Mouse (Mus musculus) ES-Bruce4 (cell line): Measurements from ENCODE around the gene Crybb3.
"Not testable (repeated sequence)": the region's sequence is repeated elsewhere in the genome, so short reads cannot be mapped to it uniquely, and the experiment has no call there.

ENCODE experiments used
- CTCF ChIP-seq: IDR thresholded peaks from one replicate; pipeline ENCODE4 v1.8.1; 2011; ENCODE audit warnings: low read depth, low read length
- EP300 ChIP-seq: IDR thresholded peaks from 2 replicates; pipeline ENCODE4 v1.6.1; 2011; ENCODE audit warnings: low read depth, low read length; ENCODE audit not compliant: insufficient read depth
- POLR2A ChIP-seq: IDR thresholded peaks from one replicate; pipeline ENCODE4 v1.8.1; 2011; ENCODE audit warnings: low read length; ENCODE audit not compliant: insufficient read depth

GRCm38 (mm10) chr5:113109651-113110050, 28.3 kb upstream of the Crybb3 start:
- not testable (repeated sequence) for TF ChIP-seq POLR2A, EP300, CTCF
